Mouse (Mus musculus): Measurements from ENCODE around the gene Olfr178. TPM values are rescaled to one million over a fixed set of nuclear protein-coding genes. Genes with fewer than 3 reads are reported as not detected.

Olfr178 gene
- polyA plus RNA-seq (2012; rRNA removed) = not detected in 2 replicates

- no peaks in the 10 kb centered on the region for H3K27me3 ChIP-seq (ENCODE audit: control insufficient read depth, insufficient read depth, low read length)
- H3K4me3 ChIP-seq (ENCODE audit: control insufficient read depth, insufficient read depth, low read length) = no peak within 1 kb of the TSS
- H3K27ac ChIP-seq (ENCODE audit: control insufficient read depth, insufficient read depth, low read length) = no peak within 1 kb of the TSS
- 88% methylated on average over 3 of the region's 3 CpGs for WGBS
- no peaks in the 10 kb centered on the region for H3K36me3 ChIP-seq (ENCODE audit: control insufficient read depth, insufficient read depth, low read length)
- TF ChIP-seq POLR2A (IDR thresholded peaks at IDR 0.05; ENCODE audit: control insufficient read depth, extremely low read depth, insufficient read depth, low read length, poor library complexity) (no peak), CTCF (IDR thresholded peaks at IDR 0.05; ENCODE audit: borderline replicate concordance, control insufficient read depth, extremely low read depth, insufficient read depth, low read length, poor library complexity) (no peak)
- H3K4me1 ChIP-seq (replicated peaks; ENCODE audit: control insufficient read depth, insufficient read depth, low read length) = no peaks in the 10 kb centered on the region
- no peak for DNase-seq
These were observed at the start of gene Olfr178 for GRCm38 (mm10) chr16:58891963-58892362. Olfr178 (minus strand) TSS chr16:58892063.

- no peak for DNase-seq
- H3K27ac ChIP-seq (ENCODE audit: control insufficient read depth, insufficient read depth, low read length) = no peak within 1 kb of the TSS
- H3K27me3 ChIP-seq (ENCODE audit: control insufficient read depth, insufficient read depth, low read length) = no peaks in the 10 kb centered on the region
- no peaks in the 10 kb centered on the region for H3K4me1 ChIP-seq (replicated peaks; ENCODE audit: control insufficient read depth, insufficient read depth, low read length)
- TF ChIP-seq POLR2A (IDR thresholded peaks at IDR 0.05; ENCODE audit: control insufficient read depth, extremely low read depth, insufficient read depth, low read length, poor library complexity) = no peak
- no peak for TF ChIP-seq CTCF (IDR thresholded peaks at IDR 0.05; ENCODE audit: borderline replicate concordance, control insufficient read depth, extremely low read depth, insufficient read depth, low read length, poor library complexity)
- 88% methylated on average over 4 of the region's 4 CpGs for WGBS
- no peaks in the 10 kb centered on the region for H3K36me3 ChIP-seq (ENCODE audit: control insufficient read depth, insufficient read depth, low read length)
- H3K4me3 ChIP-seq (ENCODE audit: control insufficient read depth, insufficient read depth, low read length) = no peak within 1 kb of the TSS
These were observed 37.4 kb upstream of the Olfr178 start, which contains the start of gene Olfr180 for GRCm38 (mm10) chr16:58929292-58929691. Olfr180 (minus strand) TSS chr16:58929392.

- H3K36me3 ChIP-seq (ENCODE audit: control insufficient read depth, insufficient read depth, low read length) = no peaks in the 10 kb centered on the region
- WGBS = 68% methylated on average over 1 of the region's 1 CpGs
- no peak for DNase-seq
- H3K27me3 ChIP-seq (ENCODE audit: control insufficient read depth, insufficient read depth, low read length) = no peaks in the 10 kb centered on the region
- H3K4me3 ChIP-seq (ENCODE audit: control insufficient read depth, insufficient read depth, low read length) = no peak within 1 kb of the TSS
- H3K4me1 ChIP-seq (replicated peaks; ENCODE audit: control insufficient read depth, insufficient read depth, low read length) = no peaks in the 10 kb centered on the region
- H3K27ac ChIP-seq (ENCODE audit: control insufficient read depth, insufficient read depth, low read length) = no peak within 1 kb of the TSS
- TF ChIP-seq POLR2A (IDR thresholded peaks at IDR 0.05; ENCODE audit: control insufficient read depth, extremely low read depth, insufficient read depth, low read length, poor library complexity) (no peak), CTCF (IDR thresholded peaks at IDR 0.05; ENCODE audit: borderline replicate concordance, control insufficient read depth, extremely low read depth, insufficient read depth, low read length, poor library complexity) (no peak)
These were observed 36.8 kb upstream of the Olfr178 start, which contains the start of gene Olfr181 for GRCm38 (mm10) chr16:58928655-58929054. Olfr181 (minus strand) TSS chr16:58928755.

GRCm38 (mm10) chr16:58884416-58884815 lies 7.4 kb downstream of the Olfr178 start:
- no peak for TF ChIP-seq POLR2A (IDR thresholded peaks at IDR 0.05; ENCODE audit: control insufficient read depth, extremely low read depth, insufficient read depth, low read length, poor library complexity)
- no peak for TF ChIP-seq CTCF (IDR thresholded peaks at IDR 0.05; ENCODE audit: borderline replicate concordance, control insufficient read depth, extremely low read depth, insufficient read depth, low read length, poor library complexity)
- Histone ChIP-seq H3K27me3 (ENCODE audit: control insufficient read depth, insufficient read depth, low read length) (no peaks in the 10 kb centered on the region), H3K36me3 (ENCODE audit: control insufficient read depth, insufficient read depth, low read length) (no peaks in the 10 kb centered on the region), H3K27ac (ENCODE audit: control insufficient read depth, insufficient read depth, low read length) (no peak overlapping the region), H3K4me3 (ENCODE audit: control insufficient read depth, insufficient read depth, low read length) (no peak overlapping the region), H3K4me1 (replicated peaks; ENCODE audit: control insufficient read depth, insufficient read depth, low read length) (no peaks in the 10 kb centered on the region)
- WGBS = 95% methylated on average over 2 of the region's 2 CpGs
- no peak for DNase-seq

- TF ChIP-seq CTCF (IDR thresholded peaks at IDR 0.05; ENCODE audit: borderline replicate concordance, control insufficient read depth, extremely low read depth, insufficient read depth, low read length, poor library complexity) (no peak), POLR2A (IDR thresholded peaks at IDR 0.05; ENCODE audit: control insufficient read depth, extremely low read depth, insufficient read depth, low read length, poor library complexity) (no peak)
- Histone ChIP-seq H3K27me3 (ENCODE audit: control insufficient read depth, insufficient read depth, low read length) (no peaks in the 10 kb centered on the region), H3K27ac (ENCODE audit: control insufficient read depth, insufficient read depth, low read length) (no peak within 1 kb of the TSS), H3K4me3 (ENCODE audit: control insufficient read depth, insufficient read depth, low read length) (no peak within 1 kb of the TSS), H3K4me1 (replicated peaks; ENCODE audit: control insufficient read depth, insufficient read depth, low read length) (no peaks in the 10 kb centered on the region), H3K36me3 (ENCODE audit: control insufficient read depth, insufficient read depth, low read length) (no peaks in the 10 kb centered on the region)
- no peak for DNase-seq
- WGBS = 80% methylated on average over 1 of the region's 1 CpGs
These were observed 17.2 kb downstream of the Olfr178 start, which contains the start of gene Olfr177 for GRCm38 (mm10) chr16:58874668-58875067. Olfr177 (minus strand) TSS chr16:58874768.

- no peaks in the 10 kb centered on the region for H3K36me3 ChIP-seq (ENCODE audit: control insufficient read depth, insufficient read depth, low read length)
- no peak for DNase-seq
- no peak overlapping the region for H3K27ac ChIP-seq (ENCODE audit: control insufficient read depth, insufficient read depth, low read length)
- H3K4me3 ChIP-seq (ENCODE audit: control insufficient read depth, insufficient read depth, low read length) = no peak overlapping the region
- 63% methylated on average over 1 of the region's 1 CpGs for WGBS
- H3K4me1 ChIP-seq (replicated peaks; ENCODE audit: control insufficient read depth, insufficient read depth, low read length) = no peaks in the 10 kb centered on the region
- H3K27me3 ChIP-seq (ENCODE audit: control insufficient read depth, insufficient read depth, low read length) = no peaks in the 10 kb centered on the region
- TF ChIP-seq CTCF (IDR thresholded peaks at IDR 0.05; ENCODE audit: borderline replicate concordance, control insufficient read depth, extremely low read depth, insufficient read depth, low read length, poor library complexity) (no peak), POLR2A (IDR thresholded peaks at IDR 0.05; ENCODE audit: control insufficient read depth, extremely low read depth, insufficient read depth, low read length, poor library complexity) (no peak)
These were observed 30.4 kb downstream of the Olfr178 start for GRCm38 (mm10) chr16:58861479-58861878.
